ENCODE assay signal across 11 mouse cellular contexts in the genomic region with DNA sequence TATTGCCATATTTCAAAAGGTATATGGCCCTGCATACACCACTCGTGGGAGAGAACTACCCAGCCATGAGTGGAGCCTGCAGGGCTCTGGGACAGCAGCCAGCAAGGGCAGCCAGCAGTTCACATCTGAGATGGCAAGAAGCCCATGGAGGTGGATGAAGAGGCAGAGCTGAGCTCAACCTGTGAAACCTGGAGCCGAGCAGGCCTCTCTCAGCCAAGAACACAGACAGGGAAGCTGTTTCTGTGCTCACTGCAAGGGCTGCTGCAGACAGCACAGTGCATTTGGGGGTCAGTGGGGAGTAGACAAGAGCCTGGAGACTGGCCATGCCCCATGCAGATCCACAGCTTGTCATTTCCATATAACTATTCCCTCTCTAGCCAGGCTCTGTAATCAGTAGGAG.
DNase-seq lines count a peak whose midpoint lies in the region; ATAC-seq and TF ChIP-seq lines count a peak whose summit lies in the region.
"Had no signal": no experiment of that assay in that cellular context is flagged by ENCODE, and none has a peak within 500 bp of the region (broad histone marks: within the 10 kb centered on the region; RNA-seq: fewer than 3 reads in every experiment).

No protein-coding gene starts in this region.

- no peak overlapping the region for H3K4me2 ChIP-seq in intestine, embryonic 14.5 days (ENCODE audit: low read length)
- no peak overlapping the region for H3K4me2 ChIP-seq in intestine, postnatal 0 days (replicated peaks; ENCODE audit: low read depth)
- no peak overlapping the region for H3K4me2 ChIP-seq in midbrain, embryonic 16.5 days (ENCODE audit: low read length)
- no peak overlapping the region for H3K4me2 ChIP-seq in midbrain, embryonic 11.5 days
- H3K4me2 ChIP-seq in stomach, embryonic 16.5 days (ENCODE audit: low read depth, low read length), result no peak overlapping the region
- H3K4me2 ChIP-seq: neural tube, embryonic 12.5 days had no signal

- no peak overlapping the region for H3K9ac ChIP-seq in intestine, embryonic 14.5 days (ENCODE audit: low read length)
- no peak overlapping the region for H3K9ac ChIP-seq in intestine, postnatal 0 days (ENCODE audit: low read depth, low read length)
- H3K9ac ChIP-seq in midbrain, embryonic 16.5 days (ENCODE audit: low read depth, low read length), result no peak overlapping the region
- no peak overlapping the region for H3K9ac ChIP-seq in midbrain, embryonic 11.5 days (ENCODE audit: low read length)
- H3K9ac ChIP-seq in stomach, embryonic 16.5 days (ENCODE audit: low read length), result no peak overlapping the region
- H3K9ac ChIP-seq: neural tube, embryonic 12.5 days had no signal

- H3K36me3 ChIP-seq in intestine, embryonic 14.5 days (ENCODE audit: control insufficient read depth, insufficient read depth, low read length), result no peaks in the 10 kb centered on the region
- no peaks in the 10 kb centered on the region for H3K36me3 ChIP-seq in intestine, postnatal 0 days (ENCODE audit: control insufficient read depth, insufficient read depth)
- no peaks in the 10 kb centered on the region for H3K36me3 ChIP-seq in midbrain, embryonic 16.5 days (ENCODE audit: control insufficient read depth, insufficient read depth, low read length)
- H3K36me3 ChIP-seq in midbrain, embryonic 11.5 days (ENCODE audit: control insufficient read depth, insufficient read depth, low read length), result no peaks in the 10 kb centered on the region
- no peaks in the 10 kb centered on the region for H3K36me3 ChIP-seq in stomach, embryonic 16.5 days (ENCODE audit: control insufficient read depth, insufficient read depth, low read length)
- H3K36me3 ChIP-seq: neural tube, embryonic 12.5 days had no signal

- no peaks in the 10 kb centered on the region for H3K9me3 ChIP-seq in intestine, embryonic 14.5 days (ENCODE audit: control insufficient read depth, low read length)
- no peaks in the 10 kb centered on the region for H3K9me3 ChIP-seq in intestine, postnatal 0 days (ENCODE audit: control insufficient read depth)
- no peaks in the 10 kb centered on the region for H3K9me3 ChIP-seq in midbrain, embryonic 16.5 days (replicated peaks; ENCODE audit: control insufficient read depth, low read length, poor library complexity, severe bottlenecking)
- H3K9me3 ChIP-seq in midbrain, embryonic 11.5 days (ENCODE audit: control insufficient read depth, low read length), result no peaks in the 10 kb centered on the region
- no peaks in the 10 kb centered on the region for H3K9me3 ChIP-seq in stomach, embryonic 16.5 days (replicated peaks; ENCODE audit: control insufficient read depth, low read length)
- H3K9me3 ChIP-seq: neural tube, embryonic 12.5 days had no signal

- no peaks in the 10 kb centered on the region for H3K4me1 ChIP-seq in intestine, embryonic 14.5 days (replicated peaks; ENCODE audit: control insufficient read depth, insufficient read depth, low read length)
- no peaks in the 10 kb centered on the region for H3K4me1 ChIP-seq in intestine, postnatal 0 days (replicated peaks; ENCODE audit: control insufficient read depth, insufficient read depth, low read length)
- no peaks in the 10 kb centered on the region for H3K4me1 ChIP-seq in midbrain, embryonic 16.5 days (ENCODE audit: control insufficient read depth, insufficient read depth, low read length)
- no peaks in the 10 kb centered on the region for H3K4me1 ChIP-seq in midbrain, embryonic 11.5 days (ENCODE audit: control insufficient read depth, insufficient read depth, low read length)
- no peaks in the 10 kb centered on the region; the same call in 1 of the 2 replicates for H3K4me1 ChIP-seq in stomach, embryonic 16.5 days (ENCODE audit: control insufficient read depth, insufficient read depth, low read length)
- H3K4me1 ChIP-seq: neural tube, embryonic 12.5 days had no signal

- peak; percentile 47; the same call in 1 of the 2 replicates for ATAC-seq in intestine, embryonic 14.5 days (replicated peaks; ENCODE audit: low FRiP score, low TSS enrichment, low read depth)
- ATAC-seq in intestine, postnatal 0 days, result no peak
- ATAC-seq in midbrain, embryonic 16.5 days, result peak; percentile 58; the same call in 1 of the 2 replicates
- no peak for ATAC-seq in midbrain, embryonic 11.5 days (ENCODE audit: low FRiP score)
- ATAC-seq in stomach, embryonic 16.5 days (ENCODE audit: insufficient read depth, low FRiP score), result peak; percentile 71; the same call in 1 of the 2 replicates

- DNase-seq in cerebellum, postnatal 10 days, result peak; percentile 86 to 89
- no peak for DNase-seq in cerebellum, adult 9-10 months
- DNase-seq in intestine, embryonic 14.5 days (ENCODE audit: low spot score), result no peak
- no peak for DNase-seq in midbrain, embryonic 11.5 days (ENCODE audit: low spot score, missing footprints)
- no peak for DNase-seq in left cerebral cortex, postnatal 25 days (ENCODE audit: low spot score in 2 of 2)
- DNase-seq: layer of hippocampus, postnatal 36 days; right cerebral cortex, postnatal 25 days had no signal

- TF ChIP-seq CTCF in intestine, postnatal 0 days (IDR thresholded peaks at IDR 0.05; ENCODE audit: low read depth), result no peak

- intact Hi-C loops in left cerebral cortex, postnatal 25 days (cut with DNase I), result no loop called here

- H3K4me3 ChIP-seq in intestine, embryonic 14.5 days (ENCODE audit: low read depth, low read length), result no peak overlapping the region
- H3K4me3 ChIP-seq in intestine, postnatal 0 days (ENCODE audit: low read depth, low read length), result no peak overlapping the region
- no peak overlapping the region for H3K4me3 ChIP-seq in midbrain, embryonic 16.5 days (ENCODE audit: low read depth, low read length)
- no peak overlapping the region for H3K4me3 ChIP-seq in midbrain, embryonic 11.5 days (ENCODE audit: low read depth, low read length)
- H3K4me3 ChIP-seq in stomach, embryonic 16.5 days (replicated peaks; ENCODE audit: low read length), result no peak overlapping the region
- H3K4me3 ChIP-seq: neural tube, embryonic 12.5 days had no signal

- H3K27me3 ChIP-seq in intestine, embryonic 14.5 days (replicated peaks; ENCODE audit: control insufficient read depth, insufficient read depth, low read length), result no peaks in the 10 kb centered on the region
- H3K27me3 ChIP-seq in intestine, postnatal 0 days (replicated peaks; ENCODE audit: control insufficient read depth, insufficient read depth, low read length), result no peaks in the 10 kb centered on the region
- no peaks in the 10 kb centered on the region for H3K27me3 ChIP-seq in midbrain, embryonic 16.5 days (ENCODE audit: control insufficient read depth, insufficient read depth, low read depth, low read length)
- no peaks in the 10 kb centered on the region for H3K27me3 ChIP-seq in midbrain, embryonic 11.5 days (ENCODE audit: control insufficient read depth, insufficient read depth, low read length)
- no peaks in the 10 kb centered on the region for H3K27me3 ChIP-seq in stomach, embryonic 16.5 days (ENCODE audit: control insufficient read depth, insufficient read depth, low read length)
- H3K27me3 ChIP-seq: neural tube, embryonic 12.5 days had no signal

- 39% methylated on average over 2 of the region's 2 CpGs for WGBS in intestine, embryonic 14.5 days
- 61% methylated on average over 2 of the region's 2 CpGs for WGBS in intestine, postnatal 0 days
- 72% methylated on average over 2 of the region's 2 CpGs for WGBS in midbrain, embryonic 16.5 days
- 84% methylated on average over 2 of the region's 2 CpGs for WGBS in midbrain, embryonic 11.5 days
- WGBS in stomach, embryonic 16.5 days, result 52% methylated on average over 2 of the region's 2 CpGs

- H3K27ac ChIP-seq in intestine, embryonic 14.5 days (ENCODE audit: low read depth), result no peak overlapping the region
- H3K27ac ChIP-seq in intestine, postnatal 0 days (ENCODE audit: low read depth, low read length), result no peak overlapping the region
- H3K27ac ChIP-seq in midbrain, embryonic 16.5 days (ENCODE audit: low read length), result no peak overlapping the region
- no peak overlapping the region for H3K27ac ChIP-seq in midbrain, embryonic 11.5 days (ENCODE audit: low read depth, low read length)
- no peak overlapping the region for H3K27ac ChIP-seq in stomach, embryonic 16.5 days (ENCODE audit: low read length)
- H3K27ac ChIP-seq: neural tube, embryonic 12.5 days had no signal

Comparison
In these comparisons a context has a peak if more than half of its experiments do, and no peak if none do; other contexts are left out.
1. DNase-seq: peak in cerebellum, postnatal 10 days (2 of 2); none in cerebellum, adult 9-10 months (single experiment), intestine, embryonic 14.5 days (single experiment), midbrain, embryonic 11.5 days (single experiment) and left cerebral cortex, postnatal 25 days (0 of 2).
2. ATAC-seq: peak in intestine, embryonic 14.5 days (single experiment), midbrain, embryonic 16.5 days (single experiment) and stomach, embryonic 16.5 days (single experiment); none in intestine, postnatal 0 days (single experiment) and midbrain, embryonic 11.5 days (single experiment).